Mouse (Mus musculus) cortical plate, adult 2 months (tissue): ENCODE data around the gene Gm43517.

Source experiments
- CTCF ChIP-seq: fragments of 200-500 bp; IDR thresholded peaks from 2 replicates; pipeline ENCODE4 v1.5.1; 2011; ENCODE audit warnings: mild to moderate bottlenecking, control low read depth, low read length; ENCODE audit not compliant: insufficient read depth; ENCODE audit errors: extremely low read depth
- POLR2A ChIP-seq: fragments of 200-500 bp; IDR thresholded peaks from 2 replicates; pipeline ENCODE4 v1.6.1; 2011; ENCODE audit warnings: mild to moderate bottlenecking, low read length, control low read depth; ENCODE audit not compliant: insufficient read depth; ENCODE audit errors: extremely low read depth

GRCm38 (mm10) chr12:49390926-49391304 is 5.9 kb downstream of the Gm43517 start:
- TF ChIP-seq CTCF (no peak), POLR2A (no peak)
